Mouse (Mus musculus) MEL-GATA-1-ER (cell line): ENCODE measurements at regions not wholly inside any gene's neighbourhood (a gene's known extent, or its start where the extent isn't known, plus 50 kb on each side); places are given as distances from the start of the nearest gene placed in this dataset.
"Not testable (repeated sequence)": the region's sequence is repeated elsewhere in the genome, so short reads cannot be mapped to it uniquely, and the experiment has no call there.

Experiments
- DNase-seq: peaks from one replicate; pipeline ENCODE4 v3.0.0-alpha.2; 2012; ENCODE audit warnings: low read depth; ENCODE audit errors: extremely low read depth

GRCm38 (mm10) chr17:48650556-48650955, 195.9 kb downstream of the Unc5cl start:
- DNase-seq: no peak

DNA sequence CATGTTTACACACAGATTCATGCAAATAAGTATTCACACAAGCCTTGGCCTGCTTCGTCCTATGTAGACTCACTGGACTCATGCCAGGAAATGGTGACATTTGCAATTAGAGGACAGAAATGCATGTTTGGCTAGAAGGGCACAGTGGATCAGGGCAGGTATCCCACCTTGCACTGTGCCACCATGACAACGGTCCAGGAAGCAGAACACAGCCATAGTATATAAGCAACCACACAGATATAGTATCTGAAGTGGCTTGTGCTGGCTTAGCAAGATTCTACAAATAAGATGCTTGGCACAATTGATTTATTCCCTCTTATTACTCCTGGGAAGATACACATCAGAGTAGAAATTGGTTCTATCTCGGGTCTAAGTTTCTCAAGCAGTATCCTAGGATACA, 218.0 kb downstream of the Unc5cl start:
- DNase-seq: no peak

- no peak for DNase-seq
Measured at GRCm38 (mm10) chr17:48678216-48678832, 223.6 kb downstream of the Unc5cl start.

DNA sequence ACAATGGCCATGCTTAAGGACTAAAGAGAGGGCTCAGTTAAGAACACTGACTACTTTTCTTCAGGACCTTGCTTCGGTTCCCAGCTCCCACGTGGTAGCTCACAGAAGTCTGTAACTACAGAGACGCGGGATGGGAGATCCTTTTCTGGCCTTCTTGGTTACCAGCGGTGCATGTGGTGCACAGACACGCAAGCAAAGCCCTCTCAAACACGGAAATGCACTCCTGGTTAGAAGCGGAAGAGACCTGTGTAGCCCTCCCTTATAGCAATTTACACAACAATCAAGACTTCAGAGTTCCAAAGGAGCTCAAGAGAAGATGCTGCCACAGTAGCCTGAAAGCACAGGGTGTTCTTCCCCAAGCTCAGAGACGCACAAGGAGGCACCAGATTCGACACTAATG, 225.6 kb downstream of the Unc5cl start:
- DNase-seq: no peak

DNA sequence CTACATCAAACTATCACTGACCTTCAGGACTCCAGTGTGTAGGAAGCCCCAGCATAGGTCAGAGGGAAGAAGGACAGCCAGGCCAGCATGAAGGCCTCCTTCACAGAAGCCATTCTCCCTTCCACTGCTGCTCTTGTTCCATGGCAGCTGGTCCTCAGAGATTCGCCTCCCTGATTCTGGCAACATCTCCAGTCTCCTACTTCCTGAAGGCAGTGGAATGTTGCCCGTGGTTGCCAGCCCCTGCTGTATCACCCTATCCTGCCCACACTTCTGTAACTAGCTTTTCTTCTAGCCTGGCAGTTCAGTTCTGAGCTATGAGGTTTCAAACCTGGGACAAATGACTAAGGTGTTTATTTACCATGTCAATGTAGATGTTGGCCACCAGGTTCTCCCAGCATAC, 234.2 kb downstream of the Unc5cl start:
- no peak for DNase-seq

DNA sequence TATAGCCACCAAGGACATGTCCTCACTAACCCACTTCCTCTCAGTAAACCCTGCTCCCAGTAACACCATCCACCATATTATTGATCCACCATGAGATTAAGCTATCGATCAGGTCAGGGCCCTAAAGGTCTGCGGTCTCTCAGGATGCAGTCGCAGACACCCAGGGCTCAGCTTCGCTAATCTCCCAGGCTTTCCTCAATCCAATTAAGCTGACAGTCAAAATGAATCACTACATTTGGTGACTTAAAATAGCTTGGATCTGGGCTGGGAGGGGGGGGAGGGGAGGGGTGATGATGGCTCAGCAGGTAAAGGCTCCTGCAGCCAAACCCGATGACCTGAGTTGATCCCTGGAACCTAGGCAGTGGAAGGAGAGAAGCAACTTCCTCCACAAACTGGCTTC, 233.7 kb upstream of the Lrfn2 start:
- no peak for DNase-seq

DNA sequence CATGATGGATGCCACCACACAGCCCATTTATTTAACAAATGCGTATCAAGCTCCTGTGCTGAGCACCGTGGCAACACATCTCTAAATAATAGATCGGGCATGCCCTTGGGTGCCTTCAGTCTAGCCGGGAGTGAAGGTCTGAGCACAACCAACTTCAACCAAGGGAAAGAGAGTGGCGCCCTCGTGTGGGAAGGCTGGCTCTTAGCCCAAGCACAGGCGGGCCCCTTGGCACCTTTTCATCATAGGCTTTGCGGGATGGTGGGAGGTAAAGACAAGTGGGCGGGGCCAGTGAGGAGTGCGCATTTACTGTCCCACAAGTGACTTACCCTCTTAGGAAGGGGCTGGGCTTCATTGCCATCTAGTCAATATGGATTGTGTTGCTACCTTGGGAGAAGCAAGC, 231.6 kb upstream of the Lrfn2 start:
- DNase-seq: no peak

DNA sequence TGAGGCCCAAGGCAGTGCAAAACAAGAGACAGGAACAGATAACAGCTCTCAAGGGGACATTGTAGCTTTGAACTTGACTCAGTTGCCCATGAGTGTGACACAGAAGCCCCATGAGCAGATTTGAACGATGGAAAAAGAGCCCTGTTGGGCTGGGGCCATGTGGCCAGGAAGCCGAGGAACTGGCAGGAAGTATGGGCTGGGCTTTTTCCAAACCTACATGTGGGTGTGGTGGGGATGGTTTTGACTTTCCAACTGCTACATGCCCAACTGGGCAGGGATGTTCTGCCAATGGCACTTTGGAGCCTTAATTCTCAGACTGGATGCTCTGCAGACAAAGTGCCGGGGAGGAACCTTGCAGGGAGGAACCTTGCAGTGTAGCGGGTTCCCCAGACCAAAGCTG, 211.7 kb upstream of the Lrfn2 start:
- DNase-seq: no peak

DNA sequence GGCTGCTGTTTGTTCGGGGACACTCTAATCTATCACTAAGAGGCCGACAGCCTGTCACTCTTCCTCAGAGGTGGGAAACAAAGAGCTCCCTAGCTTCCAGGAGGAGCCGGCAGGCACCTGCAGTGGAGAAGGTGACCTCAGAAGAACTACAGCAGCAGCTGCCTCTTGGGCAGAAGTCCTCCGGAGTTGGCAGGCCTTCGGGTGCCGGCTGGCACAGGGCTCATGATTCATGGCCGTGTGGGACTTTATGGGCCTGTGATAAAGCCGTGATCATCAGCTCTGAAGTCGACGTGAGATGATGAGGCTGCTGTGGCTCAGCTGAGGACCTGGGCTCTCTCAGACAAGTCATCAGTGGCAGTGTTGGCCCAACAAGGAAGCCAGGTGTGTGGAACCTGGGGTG, 208.9 kb upstream of the Lrfn2 start:
- DNase-seq: no peak

DNA sequence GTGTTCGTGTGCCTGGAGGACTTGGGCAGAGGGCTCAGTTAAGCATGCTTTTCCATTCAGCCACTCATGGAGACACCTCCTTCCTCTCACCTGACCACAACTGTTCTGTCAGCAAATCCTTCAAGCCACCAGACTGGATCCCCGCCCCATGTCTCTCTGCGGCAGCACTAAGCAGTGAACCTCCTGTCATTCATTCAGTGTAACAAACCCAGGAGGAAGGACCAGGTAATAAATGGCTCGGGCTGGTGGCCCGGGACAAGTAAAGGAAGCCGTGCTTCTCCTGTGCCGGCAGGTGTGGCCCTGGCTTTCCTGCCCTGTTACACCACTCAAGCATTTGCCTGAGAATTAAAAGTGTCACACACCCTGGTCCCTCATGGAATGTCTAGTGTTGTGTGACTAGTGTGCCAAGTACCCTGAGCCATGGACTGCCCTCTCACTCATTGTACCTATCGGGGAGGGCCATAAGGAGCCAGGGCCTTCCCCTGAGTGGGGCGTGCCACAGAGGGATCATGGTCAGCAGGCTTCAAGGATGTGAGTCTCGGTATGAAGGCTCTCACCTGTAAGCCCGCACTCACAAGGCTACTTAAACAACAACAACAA, 207.6 kb upstream of the Lrfn2 start:
- no peak for DNase-seq

- no peak for DNase-seq
Measured at GRCm38 (mm10) chr17:48726460-48726859, 205.7 kb upstream of the Lrfn2 start.

GRCm38 (mm10) chr17:48733801-48734200, 198.4 kb upstream of the Lrfn2 start:
- no peak for DNase-seq

- not testable (repeated sequence) for DNase-seq
Measured at GRCm38 (mm10) chr17:48737181-48737580, 195.0 kb upstream of the Lrfn2 start.

- no peak for DNase-seq
Measured at GRCm38 (mm10) chr17:48738708-48739107, 193.5 kb upstream of the Lrfn2 start.

GRCm38 (mm10) chr17:48742769-48743405, 189.3 kb upstream of the Lrfn2 start:
- DNase-seq: no peak

DNA sequence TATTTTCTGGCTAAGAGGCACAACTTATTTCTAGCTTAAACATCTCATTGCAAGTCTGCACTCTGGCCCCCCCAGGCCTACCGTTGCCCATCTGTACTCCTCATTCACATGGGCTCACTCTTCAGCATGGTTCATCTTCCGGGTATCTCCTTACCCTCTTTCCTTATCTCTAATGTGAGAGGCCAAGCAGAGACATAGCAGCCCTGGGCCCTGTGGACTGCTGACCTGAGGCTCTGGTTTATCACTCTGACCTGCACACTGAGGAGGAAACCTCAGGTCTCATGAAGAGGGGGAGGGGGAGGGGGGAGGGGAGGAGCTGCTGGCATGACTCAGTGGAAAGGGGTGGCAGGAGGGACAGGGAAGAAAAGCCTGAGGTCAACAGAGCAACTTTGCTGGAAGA, 162.1 kb upstream of the Lrfn2 start:
- DNase-seq: no peak

- DNase-seq: no peak
Measured at GRCm38 (mm10) chr17:48771721-48772320, 160.4 kb upstream of the Lrfn2 start.

GRCm38 (mm10) chr17:48774172-48774890, 157.8 kb upstream of the Lrfn2 start:
- DNase-seq: no peak

- DNase-seq: no peak
Measured at GRCm38 (mm10) chr17:48775479-48775878, 156.7 kb upstream of the Lrfn2 start.

- no peak for DNase-seq
Measured at GRCm38 (mm10) chr17:48776502-48776902, 155.7 kb upstream of the Lrfn2 start.

- DNase-seq: no peak
Measured at GRCm38 (mm10) chr17:48780217-48780616, 152.0 kb upstream of the Lrfn2 start.

- DNase-seq: no peak
Measured at GRCm38 (mm10) chr17:48784417-48784816, 147.8 kb upstream of the Lrfn2 start.
